Mouse (Mus musculus) small intestine, adult 2 months (tissue): ENCODE results near the gene Acaa1a. TPM values are rescaled to one million over a fixed set of nuclear protein-coding genes. Genes with fewer than 3 reads are reported as not detected.
"Not testable (repeated sequence)": the region's sequence is repeated elsewhere in the genome, so short reads cannot be mapped to it uniquely, and the experiment has no call there.

Experiments
- H3K27ac ChIP-seq: fragments of 200-500 bp; 2 replicates; pipeline ENCODE4 v1.5.1; 2012; ENCODE audit warnings: low read depth, low read length, control low read depth, inconsistent platforms; ENCODE audit not compliant: insufficient read depth
- H3K27me3 ChIP-seq: fragments of 200-500 bp; 2 replicates; pipeline ENCODE4 v1.6.1; 2012; ENCODE audit warnings: mild to moderate bottlenecking, moderate library complexity, low read length, inconsistent platforms; ENCODE audit not compliant: control insufficient read depth, insufficient read depth
- H3K36me3 ChIP-seq: fragments of 200-500 bp; 2 replicates; pipeline ENCODE4 v1.6.1; 2012; ENCODE audit warnings: mild to moderate bottlenecking, low read length, control low read depth, inconsistent platforms; ENCODE audit not compliant: control insufficient read depth, insufficient read depth
- H3K4me1 ChIP-seq: fragments of 200-500 bp; 2 replicates; pipeline ENCODE4 v1.6.1; 2012; ENCODE audit warnings: low read length, inconsistent platforms, mixed read lengths; ENCODE audit not compliant: control insufficient read depth, insufficient read depth, insufficient read length
- H3K4me3 ChIP-seq: fragments of 200-500 bp; 2 replicates; pipeline ENCODE4 v1.5.1; 2012; ENCODE audit warnings: low read depth, mild to moderate bottlenecking, control low read depth, inconsistent platforms, low read length, moderate library complexity
- CTCF ChIP-seq: fragments of 200-500 bp; IDR thresholded peaks from 2 replicates; pipeline ENCODE4 v1.5.1; 2012; ENCODE audit warnings: low read depth, mild to moderate bottlenecking, control low read depth, inconsistent platforms, low read length, moderate library complexity, mixed read lengths; ENCODE audit not compliant: insufficient replicate concordance, insufficient read length; ENCODE audit errors: extremely low read depth
- POLR2A ChIP-seq: fragments of 200-500 bp; IDR thresholded peaks from 2 replicates; pipeline ENCODE4 v1.6.1; 2012; ENCODE audit warnings: low read depth, mild to moderate bottlenecking, control low read depth, inconsistent platforms, low read length, moderate library complexity
- WGBS: fragments of 180-500 bp; shearing (Covaris S2); methylation state at CpG from one replicate; pipeline ENCODE4 v1.1.7; 2018; 5-methylcytosine and 5-hydroxymethylcytosine counted together
- polyA plus RNA-seq: library from polyadenylated mRNA; depleted of rRNA; stranded (reverse); fragments of >200 nt; gene quantifications from 2 replicates; pipeline ENCODE4 v1.2.3, GENCODE M21; 2012

The Acaa1a gene
- polyA plus RNA-seq, 1 experiment, result 776 TPM

DNA sequence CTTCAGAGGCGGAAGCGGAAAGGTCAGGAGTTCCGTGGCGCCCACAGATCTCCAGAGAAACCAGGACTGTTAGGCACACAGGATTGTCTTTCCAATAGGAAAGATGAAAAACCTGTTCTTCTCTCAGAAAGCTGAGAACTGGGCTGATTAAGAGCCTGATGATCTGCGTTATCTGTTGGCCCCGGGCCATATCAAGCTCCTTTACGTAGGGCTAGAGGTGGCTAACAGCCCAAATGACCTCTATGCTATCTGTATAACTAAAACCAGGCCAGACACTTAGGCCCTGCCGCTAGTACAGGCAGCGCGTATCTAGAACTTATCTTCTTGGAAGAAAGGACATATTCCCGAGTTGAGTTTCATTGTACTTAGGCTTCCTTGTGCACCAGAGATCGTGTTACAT, 23.8 kb downstream of the Acaa1a start:
- no peaks in the 10 kb centered on the region for H3K27me3 ChIP-seq
- 28% methylated on average over 12 of the region's 12 CpGs for WGBS
- H3K4me1 ChIP-seq, result peaks cover 10% of the 10 kb centered on the region; the same call in 1 of the 2 replicates
- no peak overlapping the region for H3K27ac ChIP-seq
- H3K36me3 ChIP-seq, result peaks cover under 1% of the 10 kb centered on the region; the same call in 1 of the 2 replicates
- no peak overlapping the region; the same call in 1 of the 2 replicates for H3K4me3 ChIP-seq
- no peak for TF ChIP-seq CTCF
- TF ChIP-seq POLR2A, result no peak

GRCm38 (mm10) chr9:119365284-119365683, 25.8 kb downstream of the Acaa1a start, which contains the start of gene Slc22a14:
Gene Slc22a14 (minus strand): TSS chr9:119365553.
- TF ChIP-seq CTCF (no peak), POLR2A (no peak)
- H3K4me3 ChIP-seq, result no peak within 1 kb of the TSS
- peaks cover 4% of the 10 kb centered on the region; the same call in 1 of the 2 replicates for H3K36me3 ChIP-seq
- H3K4me1 ChIP-seq, result peaks cover 10% of the 10 kb centered on the region; the same call in 1 of the 2 replicates
- no peak within 1 kb of the TSS for H3K27ac ChIP-seq
- H3K27me3 ChIP-seq, result no peaks in the 10 kb centered on the region
- WGBS, result 71% methylated on average over 7 of the region's 7 CpGs

DNA sequence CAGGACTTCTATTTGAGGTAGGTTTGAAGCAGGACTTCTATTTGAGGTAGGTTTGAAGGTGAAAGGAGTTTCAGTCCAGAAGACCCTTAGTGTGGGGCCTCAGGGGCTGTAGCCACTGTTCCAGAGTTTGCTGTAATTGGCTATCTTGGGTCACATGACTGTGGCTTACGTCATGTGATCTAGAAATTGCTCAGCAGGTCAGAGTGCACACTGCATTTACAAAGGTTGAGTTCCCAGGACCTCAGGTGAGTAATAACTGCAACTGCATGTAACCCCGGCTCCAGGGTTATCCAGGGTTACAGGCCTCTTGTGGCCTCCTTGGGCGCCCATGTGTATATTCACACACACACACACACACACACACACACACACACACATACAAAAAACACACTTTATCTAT, 28.9 kb downstream of the Acaa1a start:
- peaks cover 4% of the 10 kb centered on the region; the same call in 1 of the 2 replicates for H3K4me1 ChIP-seq
- TF ChIP-seq CTCF (no peak), POLR2A (no peak)
- WGBS, result 65% methylated on average over 3 of the region's 3 CpGs
- H3K36me3 ChIP-seq, result peaks cover 6% of the 10 kb centered on the region; the same call in 1 of the 2 replicates
- no peak overlapping the region for H3K27ac ChIP-seq
- H3K27me3 ChIP-seq, result no peaks in the 10 kb centered on the region
- H3K4me3 ChIP-seq, result no peak overlapping the region

- H3K27ac ChIP-seq, H3K36me3 ChIP-seq, H3K27me3 ChIP-seq, H3K4me3 ChIP-seq, H3K4me1 ChIP-seq: not testable (repeated sequence)
- 81% methylated on average over 4 of the region's 4 CpGs for WGBS
These were observed 31.3 kb downstream of the Acaa1a start for GRCm38 (mm10) chr9:119370770-119371169.

DNA sequence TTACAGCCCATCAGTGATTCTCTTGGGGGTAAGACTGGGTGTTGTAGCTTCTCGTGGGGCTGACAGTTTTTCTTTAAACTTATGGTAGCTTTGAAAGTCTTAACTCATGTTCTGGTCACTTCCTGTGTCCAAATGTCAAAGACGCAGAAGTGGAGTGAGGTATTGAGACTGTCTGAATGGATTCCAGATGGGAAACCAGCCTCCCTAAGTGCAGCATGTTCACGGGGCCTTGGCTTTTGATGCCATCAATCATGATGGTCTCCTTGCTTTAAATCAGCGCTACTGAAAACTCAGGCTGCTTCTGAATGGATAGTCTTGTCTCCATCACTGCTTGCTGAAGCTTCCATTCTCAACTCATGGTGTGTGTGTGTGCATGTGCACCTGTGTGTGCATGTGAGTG, 31.8 kb downstream of the Acaa1a start:
- Histone ChIP-seq H3K4me1 (peaks cover 4% of the 10 kb centered on the region; the same call in 1 of the 2 replicates), H3K4me3 (no peak overlapping the region), H3K27ac (no peak overlapping the region), H3K27me3 (no peaks in the 10 kb centered on the region), H3K36me3 (peaks cover 6% of the 10 kb centered on the region; the same call in 1 of the 2 replicates)
- 83% methylated on average over 4 of the region's 4 CpGs for WGBS
- TF ChIP-seq CTCF, result no peak

DNA sequence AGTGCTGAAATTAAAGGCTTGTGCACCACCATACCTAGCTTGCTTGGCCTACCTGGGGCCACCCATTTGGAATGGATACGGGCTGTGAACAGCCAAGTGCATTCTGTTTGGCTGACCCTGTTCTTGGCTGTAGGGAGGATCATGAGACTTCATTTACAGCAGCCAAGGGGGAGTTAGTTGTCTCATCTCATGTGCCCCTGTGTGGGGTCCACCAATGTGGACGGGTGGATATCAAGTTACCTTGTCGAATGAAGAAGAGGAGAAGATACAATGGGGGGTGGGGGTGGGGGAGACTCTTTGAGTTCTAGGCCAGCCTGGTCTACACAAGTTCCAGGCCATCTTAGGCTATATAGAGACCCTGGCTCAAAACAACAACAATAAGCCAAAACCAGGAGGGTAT, 35.5 kb downstream of the Acaa1a start:
- Histone ChIP-seq H3K4me3 (no peak overlapping the region), H3K4me1 (no peaks in the 10 kb centered on the region), H3K36me3 (peaks cover 4% of the 10 kb centered on the region; the same call in 1 of the 2 replicates), H3K27me3 (no peaks in the 10 kb centered on the region), H3K27ac (no peak overlapping the region)
- TF ChIP-seq POLR2A (no peak), CTCF (no peak)
- 89% methylated on average over 3 of the region's 3 CpGs for WGBS

DNA sequence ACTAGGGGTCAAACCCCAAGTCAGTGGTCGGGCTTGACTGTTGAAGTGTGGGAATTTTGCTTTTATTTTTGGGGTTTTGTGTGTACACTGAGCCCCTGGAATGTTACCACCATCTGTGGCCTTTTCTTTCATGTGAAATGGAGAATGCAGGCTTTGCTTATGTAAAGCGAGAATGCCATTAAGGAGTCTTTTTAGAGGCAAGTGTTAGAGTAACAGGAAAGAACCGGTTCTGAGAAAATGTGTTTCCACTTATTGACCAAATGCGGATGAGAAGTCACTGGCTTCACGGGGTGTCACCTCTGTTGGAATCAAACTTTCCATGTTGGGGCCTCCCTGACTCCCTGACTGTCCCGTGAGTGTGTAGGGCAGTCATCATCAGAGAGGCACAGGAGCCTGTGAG, 36.1 kb downstream of the Acaa1a start:
- no peak overlapping the region for H3K27ac ChIP-seq
- no peaks in the 10 kb centered on the region for H3K27me3 ChIP-seq
- H3K36me3 ChIP-seq, result peaks cover 5% of the 10 kb centered on the region
- no peak overlapping the region for H3K4me3 ChIP-seq
- H3K4me1 ChIP-seq, result no peaks in the 10 kb centered on the region
- TF ChIP-seq CTCF (no peak), POLR2A (no peak)
- 79% methylated on average over 6 of the region's 6 CpGs for WGBS

DNA sequence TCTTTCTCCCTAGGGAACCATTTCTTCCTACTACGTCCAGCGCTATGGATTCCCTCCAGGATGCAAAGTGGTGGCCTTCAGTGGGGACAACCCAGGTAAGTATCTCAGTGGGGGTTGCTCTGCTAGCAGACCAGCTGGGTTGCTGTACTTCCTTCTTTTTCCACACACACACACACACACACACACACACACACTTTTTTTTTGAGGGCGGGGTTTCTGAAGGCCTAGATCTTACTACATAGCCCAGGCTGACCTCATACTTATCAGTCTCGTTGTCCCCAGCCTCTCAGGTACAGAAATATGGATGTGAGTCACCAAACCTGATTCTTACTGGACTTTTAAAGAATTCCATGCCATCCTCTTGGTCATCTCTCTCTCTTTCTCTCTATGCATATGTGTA, 38.8 kb downstream of the Acaa1a start:
- Histone ChIP-seq H3K27ac (no peak overlapping the region), H3K36me3 (peaks cover 6% of the 10 kb centered on the region), H3K27me3 (no peaks in the 10 kb centered on the region), H3K4me1 (no peaks in the 10 kb centered on the region), H3K4me3 (no peak overlapping the region)
- WGBS, result 79% methylated on average over 4 of the region's 4 CpGs
- no peak for TF ChIP-seq POLR2A
- no peak for TF ChIP-seq CTCF
